Mouse (Mus musculus): Measurements from ENCODE around the gene Coasy. TPM values are rescaled to one million over a fixed set of nuclear protein-coding genes. Genes with fewer than 3 reads are reported as not detected.

Gene Coasy
- polyA plus RNA-seq, 1 experiment from 2014 or later = 45.7 TPM

DNA sequence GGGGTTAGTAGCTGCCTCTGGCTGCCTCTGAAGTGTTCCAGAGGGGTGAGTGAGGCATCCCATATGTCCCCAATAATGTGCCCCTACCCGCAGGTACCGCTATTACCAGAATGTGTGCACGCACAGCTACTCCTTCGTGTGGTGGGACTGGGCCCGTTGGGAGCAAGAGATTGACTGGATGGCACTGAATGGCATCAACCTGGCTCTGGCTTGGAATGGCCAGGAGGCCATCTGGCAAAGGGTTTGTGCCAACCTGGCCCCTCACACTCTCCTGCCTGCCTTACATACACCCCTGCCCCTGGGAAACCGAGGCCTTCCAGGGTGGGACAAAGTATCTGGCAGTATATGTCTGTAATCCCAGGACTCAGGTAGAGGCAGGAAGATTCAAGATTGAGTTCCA, 11.4 kb upstream of the Coasy start:
- in situ Hi-C loops (cut with MboI; ENCODE audit: low pct_unique_long_range_greater_than_20kb) = no loop called here
- ChIA-PET CTCF (interaction anchor here (0.8 to 1.1 kb wide), 2 partner anchors 88 to 100 kb away, joined by 3 read pairs; partner anchors contain the start of gene Plekhh3), POLR2A (interaction anchor here (1.7 to 2.9 kb wide), 3 partner anchors 10 to 23 kb away, joined by 4 to 13 read pairs (median 4); partner anchors contain the start of gene Coasy)

DNA sequence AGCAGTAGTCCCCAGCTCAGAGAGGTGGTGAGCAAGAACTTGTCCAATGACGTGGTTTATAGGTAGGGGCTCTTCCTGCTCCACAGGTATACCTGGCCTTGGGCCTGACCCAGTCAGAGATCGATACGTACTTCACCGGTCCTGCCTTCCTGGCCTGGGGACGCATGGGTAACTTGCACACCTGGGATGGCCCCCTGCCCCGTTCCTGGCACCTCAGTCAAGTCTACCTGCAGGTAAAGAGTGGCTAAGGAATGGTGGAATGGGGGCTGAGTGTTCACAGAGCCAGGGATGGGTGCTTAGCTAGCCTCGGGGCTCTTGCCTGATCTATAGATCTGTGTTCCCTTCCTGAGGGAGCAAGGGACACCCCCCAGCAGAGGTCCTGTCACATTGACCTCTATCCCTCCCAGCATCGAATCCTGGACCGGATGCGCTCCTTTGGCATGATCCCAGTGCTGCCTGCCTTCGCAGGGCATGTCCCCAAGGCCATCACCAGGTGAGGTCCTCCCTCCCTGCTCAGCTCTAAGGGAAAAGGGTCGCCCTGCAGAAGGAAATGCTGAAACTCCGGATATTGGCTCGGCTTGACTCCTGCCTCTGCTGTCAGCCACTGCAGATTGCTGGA, 10.4 kb upstream of the Coasy start:
- ATAC-seq (no peak), DNase-seq (ENCODE audit: low read depth, low spot score) (no peak)
- no peak for TF ChIP-seq CTCF (IDR thresholded peaks at IDR 0.05)
- ChIA-PET POLR2A (interaction anchor here (1.7 kb wide), 1 partner anchor 12 kb away, joined by 4 read pairs; no protein-coding TSS in a partner anchor), CTCF (interaction anchor here (1.1 kb wide), 1 partner anchor 99 kb away, joined by 3 read pairs; the partner anchor contains the start of gene Plekhh3)
- no peaks in the 10 kb centered on the region for H3K27me3 ChIP-seq
- in situ Hi-C loops (cut with MboI; ENCODE audit: low pct_unique_long_range_greater_than_20kb) = no loop called here

More for the DNA sequence above, 11.4 kb upstream of the Coasy start:
- ATAC-seq = no peak
- no peak for DNase-seq (ENCODE audit: low read depth, low spot score)
- TF ChIP-seq CTCF (IDR thresholded peaks at IDR 0.05) = no peak
- no peaks in the 10 kb centered on the region for H3K27me3 ChIP-seq

DNA sequence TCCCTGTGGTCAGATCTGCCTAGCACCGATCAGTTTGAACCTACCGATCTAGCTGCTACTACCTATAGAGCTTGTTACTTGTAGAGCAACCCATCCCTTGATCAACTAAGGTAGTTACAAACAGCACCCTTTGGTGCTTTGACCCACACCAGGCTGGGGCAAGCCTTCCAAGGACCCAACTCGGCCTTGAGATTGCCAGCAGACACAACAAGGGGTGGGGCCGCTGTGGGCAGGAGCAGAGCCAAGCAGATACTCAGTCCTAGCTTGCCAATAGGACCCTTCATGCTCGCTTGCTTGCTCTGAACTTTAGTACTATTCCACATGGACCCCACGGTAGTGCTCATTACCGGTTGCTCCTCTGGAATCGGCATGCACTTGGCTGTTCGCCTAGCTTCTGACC, 4.2 kb upstream of the Coasy start, which contains the start of gene Hsd17b1:
Gene Hsd17b1 (plus strand): TSS at position 291 of the 400 bp plus-strand sequence.
- ATAC-seq (no peak), DNase-seq (ENCODE audit: low read depth, low spot score) (no peak)
- ChIA-PET CTCF (no interaction called here), POLR2A (no interaction called here)
- TF ChIP-seq CTCF (IDR thresholded peaks at IDR 0.05) = no peak
- in situ Hi-C loops (cut with MboI; ENCODE audit: low pct_unique_long_range_greater_than_20kb) = no loop called here
- no peaks in the 10 kb centered on the region for H3K27me3 ChIP-seq

GRCm38 (mm10) chr11:101079746-101080145, 2.6 kb upstream of the Coasy start:
- ChIA-PET POLR2A (interaction anchor here (3.3 kb wide), 1 partner anchor 10 kb away, joined by 13 read pairs; the partner anchor contains the start of gene Naglu), CTCF (no interaction called here)
- ATAC-seq (no peak), DNase-seq (ENCODE audit: low read depth, low spot score) (no peak)
- in situ Hi-C loops (cut with MboI; ENCODE audit: low pct_unique_long_range_greater_than_20kb) = loop anchor here (5.0 kb wide), 1 partner anchor 93 kb away; the partner anchor contains the start of genes Cntnap1 and Plekhh3
- no peak for TF ChIP-seq CTCF (IDR thresholded peaks at IDR 0.05)
- H3K27me3 ChIP-seq = no peaks in the 10 kb centered on the region

- no peaks in the 10 kb centered on the region for H3K27me3 ChIP-seq
- POLR2A ChIA-PET = interaction anchor here (0.6 to 3.3 kb wide), 2 partner anchors 10 to 37 kb away, joined by 3 to 13 read pairs; partner anchors contain the start of gene Naglu
- in situ Hi-C loops (cut with MboI; ENCODE audit: low pct_unique_long_range_greater_than_20kb) = loop anchor here (5.0 kb wide), 1 partner anchor 92 kb away; the partner anchor contains the start of genes Cntnap1 and Plekhh3
- ATAC-seq (no peak), DNase-seq (ENCODE audit: low read depth, low spot score) (no peak)
- no peak for TF ChIP-seq CTCF (IDR thresholded peaks at IDR 0.05)
- CTCF ChIA-PET = no interaction called here
These were observed 1.9 kb upstream of the Coasy start for GRCm38 (mm10) chr11:101080421-101080820.

DNA sequence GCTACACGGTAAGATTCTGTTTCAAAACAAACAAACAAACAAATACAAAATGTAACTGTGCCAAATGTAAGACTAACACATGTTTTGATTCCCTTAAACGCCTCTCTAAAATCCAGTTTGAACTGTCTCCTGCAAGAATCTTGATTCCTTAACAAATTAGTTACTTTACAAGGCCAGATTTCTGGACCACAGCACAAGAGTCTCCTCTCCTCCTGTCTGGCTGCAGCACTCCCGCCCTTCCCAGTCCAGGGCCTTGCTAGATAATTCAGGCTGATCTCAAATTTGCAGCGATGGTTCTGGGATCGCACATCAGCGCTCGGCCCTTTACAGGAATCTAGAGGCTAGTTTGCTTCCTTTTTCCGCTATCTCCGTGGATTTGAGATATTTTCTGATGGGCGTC, 706 bp upstream of the Coasy start:
- in situ Hi-C loops (cut with MboI; ENCODE audit: low pct_unique_long_range_greater_than_20kb) = loop anchor here (5.0 kb wide), 1 partner anchor 91 kb away; the partner anchor contains the start of genes Cntnap1 and Plekhh3
- no peak for ATAC-seq
- DNase-seq (ENCODE audit: low read depth, low spot score) = no peak
- H3K27me3 ChIP-seq = no peaks in the 10 kb centered on the region
- ChIA-PET CTCF (interaction anchor here (1.8 kb wide), 1 partner anchor 90 kb away, joined by 7 read pairs; the partner anchor contains the start of gene Plekhh3), POLR2A (interaction anchor here (3.3 kb wide), 1 partner anchor 12 kb away, joined by 13 read pairs; the partner anchor contains the start of gene Naglu)
- TF ChIP-seq CTCF (IDR thresholded peaks at IDR 0.05) = no peak

DNA sequence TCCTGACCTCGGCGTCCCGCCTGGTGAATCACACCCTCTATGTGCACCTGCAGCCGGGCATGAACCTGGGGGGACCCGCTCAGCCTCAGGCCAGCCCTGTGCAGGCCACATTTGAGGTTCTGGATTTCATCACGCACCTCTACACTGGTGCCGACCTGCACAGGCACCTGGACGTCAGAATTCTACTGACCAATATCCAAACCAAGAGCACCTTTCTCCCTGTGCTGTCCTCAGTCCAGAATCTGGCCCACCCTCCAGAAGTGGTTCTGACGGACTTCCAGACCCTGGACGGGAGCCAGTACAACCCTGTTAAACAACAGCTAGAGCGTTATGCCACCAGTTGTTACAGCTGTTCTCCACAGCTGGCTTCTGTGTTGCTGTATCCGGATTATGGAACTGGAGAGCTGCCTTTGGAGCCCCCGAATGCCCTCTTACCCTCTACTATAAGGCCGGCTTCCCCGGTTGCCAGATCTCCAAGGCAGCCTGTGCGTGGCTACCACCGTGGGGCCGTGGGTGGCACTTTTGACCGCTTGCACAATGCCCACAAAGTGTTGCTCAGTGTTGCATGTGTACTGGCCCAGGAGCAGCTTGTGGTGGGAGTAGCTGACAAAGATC, 825 bp downstream of the Coasy start:
- ATAC-seq = no peak
- no peak for TF ChIP-seq CTCF (IDR thresholded peaks at IDR 0.05)
- H3K27me3 ChIP-seq = no peaks in the 10 kb centered on the region
- DNase-seq (ENCODE audit: low read depth, low spot score) = no peak
- ChIA-PET CTCF (interaction anchor here (1.1 to 2.0 kb wide), 2 partner anchors 12 to 25 kb away, joined by 3 to 5 read pairs; partner anchors contain the start of gene Psmc3ip), POLR2A (interaction anchor here (0.5 to 1.7 kb wide), 4 partner anchors 10 to 100 kb away, joined by 3 to 7 read pairs (median 4); no protein-coding TSS in a partner anchor)
- in situ Hi-C loops (cut with MboI; ENCODE audit: low pct_unique_long_range_greater_than_20kb) = loop anchor here (5.0 kb wide), 1 partner anchor 89 kb away; the partner anchor contains the start of genes Cntnap1 and Plekhh3

DNA sequence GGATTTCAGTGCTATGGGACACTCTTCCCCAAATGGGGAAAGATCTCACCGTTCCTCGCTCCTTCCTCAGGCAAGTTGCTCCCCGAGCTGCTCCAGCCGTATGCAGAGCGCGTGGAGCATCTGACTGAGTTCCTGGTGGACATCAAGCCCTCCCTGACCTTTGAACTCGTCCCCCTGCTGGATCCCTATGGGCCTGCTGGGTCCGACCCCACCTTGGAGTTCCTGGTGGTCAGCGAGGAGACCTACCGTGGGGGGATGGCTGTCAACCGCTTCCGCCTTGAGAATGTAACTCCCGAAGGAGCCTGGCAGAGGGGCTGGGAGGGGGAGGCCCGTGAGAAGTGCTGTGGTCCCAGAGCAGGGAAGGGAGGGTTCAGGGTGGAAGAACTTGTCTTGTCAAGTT, 1.9 kb downstream of the Coasy start:
- no peak for TF ChIP-seq CTCF (IDR thresholded peaks at IDR 0.05)
- POLR2A ChIA-PET = interaction anchor here (1.7 kb wide), 1 partner anchor 9 kb away, joined by 7 read pairs; no protein-coding TSS in a partner anchor
- CTCF ChIA-PET = interaction anchor here (1.1 kb wide), 1 partner anchor 11 kb away, joined by 3 read pairs; the partner anchor contains the start of gene Psmc3ip
- ATAC-seq (no peak), DNase-seq (ENCODE audit: low read depth, low spot score) (no peak)
- no peaks in the 10 kb centered on the region for H3K27me3 ChIP-seq
- in situ Hi-C loops (cut with MboI; ENCODE audit: low pct_unique_long_range_greater_than_20kb) = loop anchor here (5.0 kb wide), 1 partner anchor 88 kb away; the partner anchor contains the start of genes Cntnap1 and Plekhh3

- H3K27me3 ChIP-seq = no peaks in the 10 kb centered on the region
- CTCF ChIA-PET = interaction anchor here (1.6 kb wide), 1 partner anchor 11 kb away, joined by 3 read pairs; the partner anchor contains the start of gene Psmc3ip
- DNase-seq (ENCODE audit: low read depth, low spot score) (no peak), ATAC-seq (no peak)
- POLR2A ChIA-PET = interaction anchor here (0.8 to 1.7 kb wide), 3 partner anchors 9 to 11 kb away, joined by 4 to 7 read pairs (median 4); partner anchors contain the start of gene Psmc3ip
- in situ Hi-C loops (cut with MboI; ENCODE audit: low pct_unique_long_range_greater_than_20kb) = loop anchor here (5.0 kb wide), 1 partner anchor 87 kb away; the partner anchor contains the start of genes Cntnap1 and Plekhh3
- no peak for TF ChIP-seq CTCF (IDR thresholded peaks at IDR 0.05)
These were observed 2.4 kb downstream of the Coasy start for GRCm38 (mm10) chr11:101084811-101085210.
